Mouse (Mus musculus) regulatory T cell (primary cell): ENCODE data around the gene Gm17455.

Source experiments
- in situ Hi-C: fragments of 300-600 bp; cut with MboI, MseI; formaldehyde crosslinking; loops from one replicate; pipeline ENCODE4 v1.15.1; 2025; ENCODE audit warnings: high pct_unique_total_duplicates

The Gm17455 gene

GRCm38 (mm10) chr10:60417041-60417440 is 17.5 kb downstream of the Gm17455 start:
- in situ Hi-C loops = no loop called here

DNA sequence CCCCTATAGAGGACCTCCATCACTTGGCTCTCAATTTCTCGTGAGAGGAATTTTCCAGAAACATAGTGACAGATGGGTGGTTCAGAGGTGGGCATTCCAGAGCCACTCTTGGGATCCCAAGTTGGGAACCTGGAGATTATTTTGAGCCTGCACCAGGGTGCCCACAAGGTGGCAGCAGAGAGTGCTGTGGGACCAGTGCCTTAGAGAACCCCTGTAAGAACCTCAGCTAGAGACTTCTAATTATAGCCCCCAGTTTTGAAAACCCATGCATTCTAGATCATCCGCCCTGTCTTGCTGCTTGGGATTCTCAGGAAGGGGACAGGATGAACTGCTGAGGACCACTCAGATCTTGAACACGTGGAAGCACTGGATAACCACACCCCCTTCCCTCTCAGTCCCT is 18.6 kb downstream of the Gm17455 start:
- in situ Hi-C loops = no loop called here

DNA sequence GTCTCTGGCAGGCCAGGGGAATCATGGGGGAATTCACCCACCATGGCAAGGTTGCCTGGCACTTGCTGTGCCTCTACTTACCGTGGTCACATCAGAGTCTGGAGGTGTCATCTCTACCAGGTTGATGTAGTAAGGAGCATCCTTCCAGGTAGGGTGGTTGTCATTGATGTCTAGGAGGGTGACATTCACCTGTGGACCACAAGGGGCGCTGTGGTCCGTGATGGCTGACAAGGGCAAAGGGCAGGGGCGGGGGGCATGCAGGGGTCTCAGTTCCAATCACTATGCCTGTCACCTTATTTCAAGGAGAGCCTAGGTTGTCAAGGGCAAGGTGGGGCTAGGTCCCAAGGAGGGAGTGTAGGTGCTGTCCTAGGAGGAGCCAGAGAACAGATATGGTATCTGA is 20.1 kb downstream of the Gm17455 start:
- in situ Hi-C loops = no loop called here

- in situ Hi-C loops = no loop called here
These were observed 23.2 kb downstream of the Gm17455 start for GRCm38 (mm10) chr10:60422756-60423155.

DNA sequence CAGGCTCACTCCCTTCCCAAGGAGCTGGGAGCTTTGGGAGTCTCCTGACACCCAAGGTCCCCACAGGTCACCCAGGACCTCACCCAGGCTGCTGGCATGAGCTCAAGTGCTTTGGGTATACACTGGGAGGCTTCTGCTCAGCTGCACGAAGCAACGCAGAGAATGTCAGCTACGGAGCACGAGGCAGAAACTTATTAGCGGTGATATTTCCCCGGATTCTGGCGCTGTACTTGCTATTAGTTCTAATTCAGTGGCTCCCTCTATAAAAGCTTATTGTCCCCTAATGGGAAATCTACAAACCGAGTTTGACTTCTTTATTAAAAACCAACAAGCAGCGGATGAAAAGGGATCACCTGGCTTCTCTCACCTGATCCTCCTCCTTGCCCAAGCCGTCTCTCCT is 30.5 kb downstream of the Gm17455 start:
- in situ Hi-C loops = no loop called here

GRCm38 (mm10) chr10:60430591-60430990 is 31.1 kb downstream of the Gm17455 start:
- in situ Hi-C loops = no loop called here

GRCm38 (mm10) chr10:60432679-60433078 is 33.2 kb downstream of the Gm17455 start:
- in situ Hi-C loops = no loop called here

DNA sequence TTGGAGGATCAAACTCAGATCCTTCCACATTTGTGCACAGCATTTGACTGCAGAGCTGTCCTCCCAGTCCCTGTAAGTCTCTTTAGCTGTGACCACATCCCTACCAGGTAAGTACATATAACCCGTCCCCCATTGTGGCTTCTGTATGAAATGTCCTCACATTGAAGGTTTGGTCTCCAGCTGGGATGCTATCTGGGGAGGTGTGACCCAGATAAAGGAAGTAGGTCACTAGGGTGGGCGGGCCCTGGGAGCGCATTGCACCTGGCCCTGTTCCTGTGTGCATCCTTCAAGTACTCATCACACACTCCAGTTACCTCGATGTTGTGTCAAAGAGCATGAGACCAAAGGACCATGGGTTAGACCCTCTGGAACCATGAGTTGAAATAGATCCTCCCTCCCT is 42.8 kb downstream of the Gm17455 start:
- in situ Hi-C loops = no loop called here

DNA sequence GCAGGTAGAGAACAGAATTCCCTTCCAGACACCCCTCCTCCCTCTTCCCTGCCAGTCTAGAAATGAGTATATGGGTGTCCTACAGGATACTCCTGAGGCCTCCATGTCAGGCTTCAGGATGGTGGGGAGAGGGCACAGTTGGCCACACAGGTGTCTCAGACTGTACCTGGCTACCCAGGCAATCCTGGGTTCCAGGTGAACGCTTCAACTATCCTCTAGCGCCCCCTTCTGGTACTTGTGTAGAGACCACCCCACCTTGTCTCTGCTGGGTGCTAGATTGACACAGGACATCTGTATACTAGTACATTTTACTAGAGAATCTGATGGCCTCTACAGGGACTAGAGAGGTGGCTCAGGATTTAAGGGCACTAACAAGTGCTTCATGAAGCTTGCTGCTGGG is 43.6 kb downstream of the Gm17455 start:
- in situ Hi-C loops = no loop called here

DNA sequence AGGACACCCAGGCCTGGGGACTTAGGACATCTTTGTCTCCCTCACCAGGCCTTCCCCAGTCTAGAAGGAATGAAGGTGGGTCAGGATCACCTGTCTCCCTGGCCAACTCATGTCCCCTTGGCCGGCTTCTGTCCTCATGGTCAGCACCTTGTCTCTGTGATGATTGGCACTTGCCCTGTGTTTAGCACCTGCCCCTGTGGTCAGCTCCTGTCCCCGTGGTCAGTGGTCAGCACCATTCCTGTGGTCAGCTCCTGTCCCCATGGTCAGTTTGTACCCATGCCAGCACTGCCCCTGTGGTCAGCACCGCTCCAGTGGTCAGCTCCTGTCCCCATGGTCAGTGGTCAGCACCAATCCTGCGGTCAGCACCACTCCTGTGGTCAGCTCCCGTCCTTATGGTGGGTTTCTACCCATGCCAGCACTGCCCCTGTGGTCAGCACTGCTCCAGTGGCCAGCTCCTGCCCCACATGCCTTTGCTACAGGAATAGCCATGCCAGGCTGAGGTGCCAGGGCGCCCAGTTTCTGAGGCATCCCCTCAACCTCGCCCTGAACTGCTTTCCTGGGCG is 45.6 kb downstream of the Gm17455 start:
- in situ Hi-C loops = no loop called here

GRCm38 (mm10) chr10:60447186-60447585 is 47.7 kb downstream of the Gm17455 start:
- in situ Hi-C loops = no loop called here
